10 mouse cellular contexts compared by ENCODE assay signal in the genomic region with DNA sequence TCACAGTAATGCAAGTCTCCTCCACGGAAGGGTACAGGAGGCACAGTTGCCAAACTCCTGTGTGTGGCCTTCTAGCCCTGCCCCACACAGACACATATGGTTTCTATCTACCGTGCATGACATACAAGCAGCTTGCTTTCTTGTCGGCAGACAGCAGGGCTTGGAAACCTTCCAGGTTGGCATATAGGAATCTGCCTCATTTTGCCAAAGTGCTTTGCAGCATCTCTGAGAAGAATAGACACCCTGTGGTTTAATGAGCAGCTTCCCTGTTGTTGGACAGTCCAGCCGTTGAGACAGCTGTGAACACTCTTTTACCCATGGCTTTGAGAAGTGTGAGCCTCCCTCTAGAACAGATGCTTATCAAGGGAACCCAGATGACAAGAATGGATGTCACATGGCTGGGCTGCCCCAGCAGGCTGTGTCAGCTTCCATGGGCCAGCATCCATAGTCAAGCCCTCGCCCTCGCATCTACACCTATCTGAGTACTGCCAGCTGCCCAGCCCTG. TPM values are rescaled to one million over a fixed set of nuclear protein-coding genes. Genes with fewer than 3 reads are reported as not detected.
DNase-seq lines count a peak whose midpoint lies in the region; ATAC-seq lines count a peak whose summit lies in the region.
"Had no signal": no experiment of that assay in that cellular context is flagged by ENCODE, and none has a peak within 500 bp of the region (broad histone marks: within the 10 kb centered on the region; RNA-seq: fewer than 3 reads in every experiment).

No protein-coding gene starts in this region.

- DNase-seq in forebrain, embryonic 11.5 days (ENCODE audit: low spot score) = no peak
- peak; percentile 83 for DNase-seq in midbrain, embryonic 11.5 days (ENCODE audit: low spot score, missing footprints)
- no peak for DNase-seq in midbrain, embryonic 10.5 days (ENCODE audit: low spot score)
- no peak for DNase-seq in hindbrain, embryonic 11.5 days (ENCODE audit: low spot score)
- DNase-seq in gastrocnemius, postnatal 36 days = no peak
- DNase-seq in spleen, postnatal 36 days (ENCODE audit: low spot score in 2 of 2) = no peak
- DNase-seq: cerebellum, adult 2 months had no signal

- H3K4me3 ChIP-seq in forebrain, embryonic 12.5 days (replicated peaks) = no peak overlapping the region
- no peak overlapping the region for H3K4me3 ChIP-seq in forebrain, embryonic 11.5 days (ENCODE audit: low read depth, low read length)
- H3K4me3 ChIP-seq in midbrain, embryonic 11.5 days (ENCODE audit: low read depth, low read length) = no peak overlapping the region
- H3K4me3 ChIP-seq in midbrain, embryonic 10.5 days = no peak overlapping the region
- no peak overlapping the region for H3K4me3 ChIP-seq in hindbrain, embryonic 11.5 days (ENCODE audit: low read depth, low read length)
- H3K4me3 ChIP-seq in neural tube, embryonic 15.5 days (replicated peaks) = no peak overlapping the region

- 59% methylated on average over 6 of the region's 6 CpGs for WGBS in forebrain, embryonic 12.5 days
- WGBS in forebrain, embryonic 11.5 days = 62% methylated on average over 6 of the region's 6 CpGs
- 80% methylated on average over 6 of the region's 6 CpGs for WGBS in midbrain, embryonic 11.5 days
- 76% methylated on average over 6 of the region's 6 CpGs for WGBS in midbrain, embryonic 10.5 days
- WGBS in hindbrain, embryonic 11.5 days = 69% methylated on average over 6 of the region's 6 CpGs
- WGBS in neural tube, embryonic 15.5 days = 18% methylated on average over 6 of the region's 6 CpGs

- 0 out of 2 replicates have a peak, but pooled peaks have one; percentile 31 for ATAC-seq in forebrain, embryonic 12.5 days (ENCODE audit: low FRiP score)
- ATAC-seq in forebrain, embryonic 11.5 days (replicated peaks; ENCODE audit: low FRiP score) = no peak
- no peak for ATAC-seq in midbrain, embryonic 11.5 days (ENCODE audit: low FRiP score)
- ATAC-seq in hindbrain, embryonic 11.5 days (ENCODE audit: low FRiP score) = 0 out of 2 replicates have a peak, but pooled peaks have one; percentile 39
- peak; percentile 64 for ATAC-seq in neural tube, embryonic 15.5 days (ENCODE audit: low FRiP score)

- peaks cover 41% of the 10 kb centered on the region for H3K4me1 ChIP-seq in forebrain, embryonic 12.5 days
- peaks cover 8% of the 10 kb centered on the region; the same call in 1 of the 2 replicates for H3K4me1 ChIP-seq in forebrain, embryonic 11.5 days (replicated peaks; ENCODE audit: control insufficient read depth, insufficient read depth, low read length)
- H3K4me1 ChIP-seq in midbrain, embryonic 11.5 days (ENCODE audit: control insufficient read depth, insufficient read depth, low read length) = peaks cover 21% of the 10 kb centered on the region
- peaks cover 63% of the 10 kb centered on the region for H3K4me1 ChIP-seq in midbrain, embryonic 10.5 days
- H3K4me1 ChIP-seq in hindbrain, embryonic 11.5 days (replicated peaks; ENCODE audit: control insufficient read depth, insufficient read depth, low read length) = peaks cover 12% of the 10 kb centered on the region
- peaks cover 62% of the 10 kb centered on the region for H3K4me1 ChIP-seq in neural tube, embryonic 15.5 days

- H3K27ac ChIP-seq in forebrain, embryonic 12.5 days = peak overlapping the region; percentile 42; the same call in 1 of the 2 replicates
- no peak overlapping the region for H3K27ac ChIP-seq in forebrain, embryonic 11.5 days (ENCODE audit: low read depth, low read length)
- no peak overlapping the region for H3K27ac ChIP-seq in midbrain, embryonic 11.5 days (ENCODE audit: low read depth, low read length)
- no peak overlapping the region for H3K27ac ChIP-seq in midbrain, embryonic 10.5 days (replicated peaks)
- H3K27ac ChIP-seq in hindbrain, embryonic 11.5 days (ENCODE audit: low read depth, low read length) = no peak overlapping the region
- H3K27ac ChIP-seq in neural tube, embryonic 15.5 days (replicated peaks) = peak overlapping the region; percentile 64

- no peak overlapping the region for H3K4me2 ChIP-seq in forebrain, embryonic 12.5 days
- no peak overlapping the region for H3K4me2 ChIP-seq in forebrain, embryonic 11.5 days (ENCODE audit: low read depth, low read length, severe bottlenecking)
- no peak overlapping the region for H3K4me2 ChIP-seq in midbrain, embryonic 11.5 days
- no peak overlapping the region for H3K4me2 ChIP-seq in hindbrain, embryonic 11.5 days (replicated peaks; ENCODE audit: low read depth, low read length)
- peak overlapping the region; percentile 4; the same call in 1 of the 2 replicates for H3K4me2 ChIP-seq in neural tube, embryonic 15.5 days
- H3K4me2 ChIP-seq: liver, embryonic 11.5 days had no signal

- no peak overlapping the region for H3K9ac ChIP-seq in forebrain, embryonic 12.5 days
- H3K9ac ChIP-seq in forebrain, embryonic 11.5 days (ENCODE audit: low read length) = no peak overlapping the region
- H3K9ac ChIP-seq in midbrain, embryonic 11.5 days (ENCODE audit: low read length) = no peak overlapping the region
- no peak overlapping the region for H3K9ac ChIP-seq in hindbrain, embryonic 11.5 days (ENCODE audit: low read depth, low read length)
- no peak overlapping the region for H3K9ac ChIP-seq in neural tube, embryonic 15.5 days (replicated peaks)

- H3K27me3 ChIP-seq in forebrain, embryonic 12.5 days = peaks cover 20% of the 10 kb centered on the region
- no peaks in the 10 kb centered on the region for H3K27me3 ChIP-seq in forebrain, embryonic 11.5 days (ENCODE audit: control insufficient read depth, insufficient read depth, low read length)
- peaks cover 12% of the 10 kb centered on the region for H3K27me3 ChIP-seq in midbrain, embryonic 11.5 days (ENCODE audit: control insufficient read depth, insufficient read depth, low read length)
- H3K27me3 ChIP-seq in midbrain, embryonic 10.5 days (ENCODE audit: low read depth, poor library complexity, severe bottlenecking) = peaks cover 56% of the 10 kb centered on the region
- peaks cover 15% of the 10 kb centered on the region for H3K27me3 ChIP-seq in hindbrain, embryonic 11.5 days (ENCODE audit: control insufficient read depth, insufficient read depth, low read length)
- H3K27me3 ChIP-seq in neural tube, embryonic 15.5 days (replicated peaks) = no peaks in the 10 kb centered on the region

- no peaks in the 10 kb centered on the region for H3K9me3 ChIP-seq in forebrain, embryonic 12.5 days
- H3K9me3 ChIP-seq in forebrain, embryonic 11.5 days (ENCODE audit: control insufficient read depth, low read length) = no peaks in the 10 kb centered on the region
- no peaks in the 10 kb centered on the region for H3K9me3 ChIP-seq in midbrain, embryonic 11.5 days (ENCODE audit: control insufficient read depth, low read length)
- H3K9me3 ChIP-seq in midbrain, embryonic 10.5 days (replicated peaks) = no peaks in the 10 kb centered on the region
- H3K9me3 ChIP-seq in hindbrain, embryonic 11.5 days (ENCODE audit: control insufficient read depth, low read length) = no peaks in the 10 kb centered on the region
- no peaks in the 10 kb centered on the region for H3K9me3 ChIP-seq in neural tube, embryonic 15.5 days (replicated peaks)

- H3K36me3 ChIP-seq in forebrain, embryonic 12.5 days (replicated peaks) = no peaks in the 10 kb centered on the region
- H3K36me3 ChIP-seq in forebrain, embryonic 11.5 days (ENCODE audit: control insufficient read depth, insufficient read depth, low read length) = no peaks in the 10 kb centered on the region
- no peaks in the 10 kb centered on the region for H3K36me3 ChIP-seq in midbrain, embryonic 11.5 days (ENCODE audit: control insufficient read depth, insufficient read depth, low read length)
- no peaks in the 10 kb centered on the region for H3K36me3 ChIP-seq in midbrain, embryonic 10.5 days
- H3K36me3 ChIP-seq in hindbrain, embryonic 11.5 days (ENCODE audit: control insufficient read depth, insufficient read depth, low read length) = no peaks in the 10 kb centered on the region
- H3K36me3 ChIP-seq in neural tube, embryonic 15.5 days = no peaks in the 10 kb centered on the region

- intact Hi-C loops in gastrocnemius, postnatal 36 days (cut with DNase I) = no loop called here

RNA-seq across cellular contexts. Expression of a gene that starts 36.0 kb away (rescaled TPM):
- 3.0 and 3.7 TPM in 2 replicates for polyA plus RNA-seq in forebrain, embryonic 12.5 days (2016; fragmentation: Nextera tagmentation; extraction: Ambion mirVana)
- polyA plus RNA-seq in forebrain, embryonic 11.5 days (2014; fragmentation: Nextera tagmentation; extraction: Ambion mirVana) = 4.8 and 5.3 TPM in 2 replicates
- polyA plus RNA-seq in midbrain, embryonic 11.5 days (2014; fragmentation: Nextera tagmentation; extraction: Ambion mirVana) = 4.8 and 4.9 TPM in 2 replicates
- 2.4 and 2.8 TPM in 2 replicates for polyA plus RNA-seq in midbrain, embryonic 10.5 days (2016; fragmentation: Nextera tagmentation; extraction: Ambion mirVana)
- polyA plus RNA-seq in hindbrain, embryonic 11.5 days (2014; fragmentation: Nextera tagmentation; extraction: Ambion mirVana) = 4.2 and 7.3 TPM in 2 replicates
- 1.8 TPM in 2 replicates for polyA plus RNA-seq in neural tube, embryonic 15.5 days (2015; fragmentation: Nextera tagmentation; extraction: Ambion mirVana)
- total RNA-seq in gastrocnemius, postnatal 36 days (2021) = 1 to 10 TPM; 5.9 to 6.5 TPM

Comparison
In these comparisons a context has a peak if more than half of its experiments do, and no peak if none do; other contexts are left out.
1. ATAC-seq: peak in forebrain, embryonic 12.5 days (single experiment), hindbrain, embryonic 11.5 days (single experiment) and neural tube, embryonic 15.5 days (single experiment); none in forebrain, embryonic 11.5 days (single experiment) and midbrain, embryonic 11.5 days (single experiment).
2. H3K27ac ChIP-seq: peak in forebrain, embryonic 12.5 days (single experiment) and neural tube, embryonic 15.5 days (single experiment); none in forebrain, embryonic 11.5 days (single experiment), midbrain, embryonic 11.5 days (single experiment), midbrain, embryonic 10.5 days (single experiment) and hindbrain, embryonic 11.5 days (single experiment).